Mouse (Mus musculus) megakaryocyte, adult 5-6 weeks (primary cell): Measurements from ENCODE around the gene Rem2. TPM values are rescaled to one million over a fixed set of nuclear protein-coding genes. Genes with fewer than 3 reads are reported as not detected.

Experiments
- ATAC-seq: 2 replicates; pipeline ENCODE4 v1.8.0; 2016; ENCODE audit warnings: mild to moderate bottlenecking, inconsistent platforms; ENCODE audit not compliant: poor library complexity, severe bottlenecking
- total RNA-seq, 2 experiments: library from RNA; stranded (forward) in 1 of 2; stranded (reverse) in 1 of 2; fragments of 153-499, 151-499 nt in 1 of 2; fragments of 221-1000, 200-1000 nt in 1 of 2; gene quantifications; 2 replicates each; pipeline versions ENCODE4 v1.2.3 to v1.2.4; 2015 to 2017

Gene Rem2
- total RNA-seq, 2 experiments from 2014 or later: not detected

DNA sequence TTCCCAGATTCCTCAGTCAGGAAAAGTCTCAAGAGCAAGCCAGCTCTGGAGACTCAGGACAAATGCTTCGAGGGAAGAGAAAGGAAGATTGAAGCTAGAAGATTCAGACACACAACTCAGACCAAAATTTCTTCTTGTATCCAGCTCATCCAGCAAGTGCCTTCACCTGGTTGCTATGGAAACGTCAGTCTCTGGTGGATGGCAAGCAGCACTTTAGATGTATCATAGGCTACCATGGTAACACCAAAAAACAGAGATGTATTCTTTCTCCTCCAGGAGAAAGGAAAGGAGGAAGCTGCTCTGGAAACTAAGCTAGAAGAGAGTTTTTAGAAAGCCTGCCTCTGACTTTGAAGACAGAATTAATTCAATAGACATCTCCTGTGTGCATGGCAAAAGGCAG is 11.8 kb downstream of the Rem2 start:
- ATAC-seq: no peak

DNA sequence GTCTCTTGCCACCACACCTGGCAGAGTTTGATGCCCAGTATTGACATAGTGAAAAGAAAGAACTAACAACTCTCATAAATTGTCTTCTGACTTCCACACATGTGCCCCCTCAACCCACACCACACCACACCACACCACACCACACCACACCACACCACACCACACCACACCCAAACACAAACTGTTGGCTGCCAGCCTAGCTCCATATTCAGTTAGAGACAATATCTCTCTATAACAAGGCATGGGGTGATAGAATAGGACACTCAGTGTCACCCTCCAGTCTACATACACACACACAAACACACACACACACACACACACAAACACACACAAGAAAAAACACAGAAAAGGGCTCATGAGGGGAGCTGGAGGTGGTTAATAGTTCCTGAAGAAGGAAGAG is 12.4 kb downstream of the Rem2 start:
- ATAC-seq: no peak

DNA sequence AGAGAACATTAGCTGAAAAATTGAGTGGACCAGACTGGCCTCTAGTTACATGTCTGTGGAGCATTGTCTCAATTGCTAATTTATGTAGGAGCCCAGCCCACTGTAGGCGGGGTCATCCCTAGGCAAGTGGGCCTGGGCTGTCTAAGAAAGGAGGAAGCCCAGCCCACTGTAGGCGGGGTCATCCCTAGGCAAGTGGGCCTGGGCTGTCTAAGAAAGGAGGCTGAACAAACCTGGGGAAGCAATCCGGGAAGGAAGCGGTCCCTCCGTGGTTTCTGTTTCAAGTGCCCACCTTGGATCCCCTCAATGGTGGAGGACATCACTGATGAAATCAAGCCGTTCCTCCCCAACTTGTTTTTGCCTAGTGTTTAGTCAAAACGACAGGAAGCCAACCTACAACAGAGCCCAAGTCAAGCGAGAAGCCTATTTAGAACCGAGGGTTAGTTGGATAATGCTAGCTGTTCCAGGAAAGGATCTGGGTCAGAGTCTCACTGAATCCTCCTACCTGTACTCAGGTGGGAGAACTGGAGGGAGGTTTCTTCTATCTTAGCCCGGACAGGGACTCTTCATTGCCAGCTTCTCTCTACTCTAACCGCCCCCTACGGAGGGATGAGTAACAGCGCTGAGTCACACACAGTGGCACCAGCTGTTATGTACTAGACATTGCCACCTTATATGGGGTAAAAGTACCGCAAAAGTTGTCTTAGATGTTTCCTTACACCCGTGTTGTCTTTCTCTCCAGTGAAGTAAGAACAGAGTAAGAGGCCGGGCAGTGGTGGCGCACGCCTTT is 16.6 kb downstream of the Rem2 start:
- ATAC-seq: peak; percentile 78

DNA sequence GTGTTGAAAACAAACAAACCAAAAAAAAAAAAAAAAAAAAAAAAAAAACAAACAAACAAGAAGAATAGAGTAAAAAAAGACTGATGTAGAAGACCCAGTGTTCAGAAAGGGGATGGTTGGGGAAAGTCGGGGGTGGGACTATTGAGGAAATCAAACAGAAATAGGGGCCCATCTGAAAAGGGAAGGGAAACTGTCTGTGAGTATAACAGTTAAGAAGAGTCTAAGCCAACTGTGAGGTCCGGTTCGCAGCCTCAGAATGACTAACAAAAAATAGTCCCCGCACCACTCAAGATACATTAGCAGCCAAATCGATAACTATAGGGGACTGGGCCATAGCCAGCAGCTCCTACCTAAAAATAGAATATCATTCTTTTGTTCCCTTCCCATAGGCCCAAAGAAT is 17.3 kb downstream of the Rem2 start:
- ATAC-seq: peak; percentile 33; the same call in 1 of the 2 replicates

DNA sequence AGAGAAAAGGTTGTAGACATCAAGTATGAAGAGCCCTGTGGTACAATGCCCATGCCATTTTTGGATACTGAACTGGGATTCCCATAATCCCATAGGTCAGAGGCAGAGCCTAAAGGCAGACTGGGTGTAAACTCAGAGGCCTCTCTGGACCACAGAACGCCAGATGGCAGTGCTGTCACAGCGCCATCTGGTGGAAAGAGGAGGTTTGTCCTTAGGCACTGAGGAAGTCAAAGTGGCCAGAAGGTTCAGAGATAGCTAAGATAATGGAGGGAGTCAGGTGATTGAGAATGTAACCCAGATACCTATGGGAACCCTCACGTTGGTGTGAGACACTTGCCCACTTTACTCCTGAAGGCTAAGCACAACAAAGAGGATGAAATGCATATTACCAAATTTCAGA is 18.3 kb downstream of the Rem2 start:
- peak; percentile 89 for ATAC-seq

DNA sequence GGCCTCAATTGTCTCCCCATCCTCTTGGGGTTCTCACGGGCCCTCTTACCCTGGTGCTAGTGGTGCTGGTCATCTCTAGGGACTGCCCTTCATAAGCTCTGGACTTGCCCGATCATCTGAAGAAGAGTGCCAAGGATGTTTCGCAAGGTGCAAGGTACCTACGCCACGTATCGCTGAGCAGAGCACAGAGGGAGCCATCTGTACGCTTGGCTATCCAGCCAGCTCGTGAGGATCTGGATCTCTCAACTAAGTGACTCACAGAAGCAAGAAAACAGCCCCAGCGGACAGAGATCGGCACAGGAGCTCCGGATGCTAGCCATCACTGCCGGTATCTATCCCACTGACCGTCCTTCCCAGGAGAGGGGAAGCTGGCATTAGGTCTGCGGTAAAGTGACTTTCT is 20.8 kb downstream of the Rem2 start:
- ATAC-seq: no peak

DNA sequence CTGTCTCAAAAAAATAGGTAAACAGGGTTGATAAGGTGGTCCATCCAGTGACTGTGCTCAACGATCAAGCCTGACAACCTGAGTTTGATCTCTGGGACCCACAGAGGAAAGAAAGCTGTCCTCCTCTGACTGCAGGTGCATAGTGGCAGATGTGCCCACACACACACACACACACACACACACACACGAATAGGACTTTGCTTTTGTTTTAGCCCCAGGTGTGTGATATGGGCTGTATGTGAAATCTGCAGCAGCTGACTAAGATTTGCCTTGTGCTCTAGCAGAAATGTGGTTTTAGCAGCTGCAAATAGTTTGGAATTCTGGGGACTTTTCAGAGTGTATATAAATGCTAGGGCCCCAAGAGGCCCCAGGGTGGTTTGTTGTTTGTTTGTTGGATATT is 23.4 kb downstream of the Rem2 start:
- ATAC-seq: no peak

DNA sequence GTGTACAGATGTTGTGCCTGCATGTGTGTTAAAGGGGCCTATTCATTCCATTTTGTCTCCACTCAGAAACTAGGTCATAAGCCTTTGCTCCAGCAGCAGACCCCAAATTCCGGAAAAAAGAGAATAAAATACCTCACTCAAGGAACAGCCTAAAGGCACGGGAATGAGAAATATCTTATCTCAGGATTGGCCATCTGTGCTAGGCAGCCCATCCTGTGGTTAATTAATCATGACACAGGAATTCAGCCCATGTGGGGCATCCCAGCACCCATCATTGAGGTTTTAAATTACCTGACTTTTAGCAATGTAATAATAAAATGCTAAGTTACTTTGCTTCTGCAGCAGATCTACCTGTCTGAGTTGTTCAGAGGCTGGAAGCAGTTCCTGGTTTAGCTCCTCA is 25.5 kb downstream of the Rem2 start:
- no peak for ATAC-seq

DNA sequence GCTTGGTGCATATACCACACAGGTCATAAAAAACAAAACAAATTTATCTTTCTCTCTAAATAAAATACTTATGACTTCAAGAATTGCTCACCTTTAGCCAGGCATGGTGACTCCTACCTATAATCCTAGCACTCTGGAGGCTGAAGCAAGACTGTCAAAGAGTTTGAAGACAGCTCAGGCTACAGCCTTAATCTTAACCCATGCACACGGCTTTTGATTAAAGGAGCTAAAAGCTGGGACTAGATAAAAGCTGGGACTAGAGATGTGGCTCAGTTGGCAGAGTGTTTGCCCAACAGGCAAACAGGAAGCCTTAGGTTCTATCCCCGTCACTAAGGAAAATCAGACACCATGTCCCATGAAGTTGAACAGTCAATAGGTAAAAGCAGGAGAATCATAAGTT is 27.2 kb downstream of the Rem2 start:
- ATAC-seq: no peak

DNA sequence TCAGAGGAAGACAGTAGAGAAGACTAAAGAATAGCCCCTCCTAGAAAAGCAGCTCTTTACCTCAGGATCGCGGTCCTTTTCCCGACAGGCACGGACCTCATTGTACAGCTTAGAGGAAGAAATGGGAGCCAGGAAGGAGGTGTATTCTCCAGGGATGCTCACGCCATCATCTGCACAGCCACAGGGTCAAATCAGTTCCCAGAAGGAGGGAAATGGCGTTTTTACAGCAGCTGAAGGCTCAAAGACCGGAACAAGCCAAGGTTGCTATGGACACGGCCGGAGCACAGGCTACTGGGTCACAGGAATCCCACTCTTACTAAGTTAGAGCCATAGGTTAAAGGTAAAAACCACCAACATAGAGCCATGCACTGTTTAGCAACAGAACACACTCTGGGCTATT is 33.9 kb downstream of the Rem2 start:
- no peak for ATAC-seq

DNA sequence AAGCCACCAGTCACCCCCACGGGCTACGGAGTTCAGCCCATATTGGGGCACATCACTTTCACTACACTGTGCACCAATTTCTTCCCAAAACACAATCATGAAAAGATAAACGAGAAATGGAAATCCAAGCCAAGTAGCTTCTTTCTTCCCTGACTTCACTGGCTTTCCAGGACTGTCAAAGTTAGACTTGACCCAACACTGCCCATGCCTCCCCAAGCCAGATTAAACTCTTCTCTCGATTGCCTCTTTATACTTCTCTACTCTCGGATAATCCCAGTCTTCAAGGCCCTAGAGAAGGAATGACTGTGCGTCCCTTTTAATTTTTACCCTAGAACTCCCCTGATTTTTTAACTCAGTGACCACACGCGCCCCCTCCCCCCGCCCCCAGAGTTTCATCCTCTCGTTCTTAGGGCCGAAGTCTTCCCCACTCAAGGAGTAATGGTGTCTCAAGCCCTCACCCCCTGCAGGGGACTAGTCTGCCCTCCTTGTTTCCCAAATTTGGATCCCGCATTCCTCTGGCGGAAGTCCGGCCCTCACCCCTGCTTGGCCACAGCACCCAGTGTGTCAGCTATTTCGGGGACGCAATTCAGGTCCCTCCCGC is 40.9 kb downstream of the Rem2 start:
- ATAC-seq: no peak

DNA sequence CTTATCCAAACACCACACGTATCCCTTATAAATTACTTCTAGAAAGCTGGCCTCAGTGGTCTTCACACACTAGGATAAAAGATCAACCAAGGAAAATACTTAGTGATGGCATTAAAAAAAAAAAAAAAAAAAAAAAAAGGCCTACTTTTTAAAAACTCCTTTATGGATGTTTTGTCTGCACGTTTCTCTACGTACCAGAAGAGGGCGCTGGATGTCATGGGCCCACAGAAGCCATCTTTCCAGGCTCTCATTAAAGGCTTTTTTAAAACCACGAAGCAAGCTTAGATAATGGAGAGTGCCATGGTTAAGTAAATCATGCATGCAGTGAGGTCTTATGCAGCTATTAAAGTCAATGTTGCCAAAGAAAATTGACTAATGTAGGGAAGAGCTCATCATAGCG is 47.7 kb downstream of the Rem2 start:
- ATAC-seq: no peak

DNA sequence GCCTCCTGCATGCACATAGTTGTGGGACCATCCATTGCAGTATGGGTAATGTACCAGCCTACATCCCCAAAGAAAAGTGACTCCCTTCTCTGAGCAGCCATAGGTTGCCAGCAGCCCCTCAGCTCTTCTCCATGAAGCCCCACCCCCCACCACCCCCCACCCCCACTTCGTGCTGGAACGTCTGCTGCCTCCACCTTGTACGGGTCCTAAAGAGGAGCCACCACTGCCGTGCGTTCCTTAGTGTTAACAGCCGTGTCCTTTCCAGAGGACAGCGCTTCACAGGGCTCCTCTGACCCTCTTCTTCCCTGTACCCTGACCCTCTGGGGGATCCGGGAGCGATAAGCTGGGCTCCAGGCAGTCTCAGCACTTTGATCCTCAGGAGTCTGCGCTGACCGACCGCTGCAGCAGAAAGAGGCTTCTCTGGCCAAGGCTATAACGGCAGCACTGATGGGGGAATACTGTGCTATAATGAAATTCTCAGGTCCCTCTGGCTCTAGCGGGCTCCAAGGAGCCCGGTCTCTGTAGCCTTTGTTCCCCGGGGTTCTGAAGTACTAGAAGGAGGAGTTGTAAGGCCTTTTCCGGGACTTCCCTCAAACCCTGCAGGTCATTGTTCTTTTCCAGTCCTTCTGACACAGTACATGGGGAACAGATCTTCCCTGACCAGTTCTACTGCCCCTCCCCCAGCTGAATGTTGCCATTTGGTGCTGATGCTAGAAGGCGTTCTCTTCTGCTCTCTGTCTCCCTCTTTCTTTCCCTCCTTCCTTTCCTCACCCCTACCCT is 51.5 kb downstream of the Rem2 start:
- ATAC-seq: no peak

DNA sequence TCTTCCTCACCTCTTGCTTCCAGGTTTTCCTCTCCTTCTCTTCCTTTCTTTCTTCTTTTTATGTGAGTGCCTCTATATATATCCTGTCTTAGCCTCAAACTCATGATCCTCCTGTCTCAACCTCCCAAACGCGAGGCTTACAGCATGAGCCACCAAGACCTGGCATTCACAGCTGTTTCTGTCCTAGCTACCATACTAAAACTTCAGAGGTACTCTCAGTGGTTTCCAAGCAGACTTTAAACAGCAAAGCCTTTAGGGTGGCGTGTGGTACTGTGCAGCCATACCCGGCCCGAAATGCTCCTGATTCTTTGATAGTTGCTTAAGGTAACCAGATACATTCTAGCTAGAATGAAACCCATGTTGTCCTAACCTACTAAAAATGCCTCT is 52.1 kb downstream of the Rem2 start:
- no peak for ATAC-seq

DNA sequence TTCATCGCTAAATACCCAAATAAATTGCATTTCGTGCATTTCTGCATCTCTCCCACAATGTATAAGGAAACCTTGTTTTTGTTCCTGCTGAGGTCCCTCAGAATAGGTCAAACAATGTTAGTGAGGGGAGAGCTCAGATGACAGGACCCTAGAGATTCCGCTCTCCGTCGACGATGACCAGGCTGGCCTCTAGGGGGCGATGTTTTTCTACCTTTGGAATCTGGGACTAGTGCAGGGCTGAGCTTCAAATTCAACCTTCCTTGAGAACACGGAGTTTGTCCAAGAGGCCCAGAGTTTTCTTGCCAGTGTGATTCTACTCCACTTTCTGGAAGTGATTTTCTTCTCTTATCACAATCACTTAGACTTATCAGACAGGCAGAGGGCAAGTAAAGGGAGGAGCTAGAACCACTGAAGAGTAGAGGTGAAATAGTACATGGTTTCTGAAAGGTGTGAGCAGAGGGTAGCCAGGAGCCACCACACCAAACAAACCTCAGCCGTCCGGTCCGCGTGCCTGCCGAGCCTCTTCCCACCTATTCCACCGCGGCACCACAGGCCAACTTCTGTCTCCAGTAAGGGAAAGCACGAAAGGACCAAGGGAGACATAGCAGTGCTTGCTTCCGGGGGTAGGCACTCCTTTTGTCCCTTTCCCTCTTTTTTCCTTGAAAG is 52.7 kb downstream of the Rem2 start:
- ATAC-seq: peak; percentile 85

Other genes with a start within 250 kb of the Rem2 start
- gene Dad1, start 222.0 kb upstream of the Rem2 start, total RNA-seq (2015): 136 and 154 TPM in 2 replicates
- 84.1 and 86.7 TPM in 2 replicates for gene Dad1, start 222.0 kb upstream of the Rem2 start, total RNA-seq (2017)
- gene Abhd4, start 221.9 kb upstream of the Rem2 start, total RNA-seq (2015): 11.0 and 13.9 TPM in 2 replicates
- 10.0 and 16.5 TPM in 2 replicates for gene Abhd4, start 221.9 kb upstream of the Rem2 start, total RNA-seq (2017)
- gene Olfr49, start 191.2 kb upstream of the Rem2 start, total RNA-seq (2015): not detected in 2 replicates
- gene Olfr49, start 191.2 kb upstream of the Rem2 start, total RNA-seq (2017): 0.11 TPM in 1 of 2 replicates, not detected in the other
- 43.0 and 47.8 TPM in 2 replicates for gene Oxa1l, start 115.3 kb upstream of the Rem2 start, total RNA-seq (2015)
- gene Oxa1l, start 115.3 kb upstream of the Rem2 start, total RNA-seq (2017): 31.5 and 32.2 TPM in 2 replicates
- gene Slc7a7, start 58.3 kb upstream of the Rem2 start, total RNA-seq (2015): 13.1 and 19.3 TPM in 2 replicates
- 15.9 and 16.7 TPM in 2 replicates for gene Slc7a7, start 58.3 kb upstream of the Rem2 start, total RNA-seq (2017)
- gene Mrpl52, start 49.2 kb upstream of the Rem2 start, total RNA-seq (2015): 129 and 145 TPM in 2 replicates
- 71.4 and 81.6 TPM in 2 replicates for gene Mrpl52, start 49.2 kb upstream of the Rem2 start, total RNA-seq (2017)
- 0.66 and 1.1 TPM in 2 replicates for gene Mmp14, start 44.5 kb upstream of the Rem2 start, total RNA-seq (2015)
- gene Mmp14, start 44.5 kb upstream of the Rem2 start, total RNA-seq (2017): 0.61 TPM in 1 of 2 replicates, not detected in the other
- gene Lrp10, start 12.0 kb upstream of the Rem2 start, total RNA-seq (2015): 29.9 and 31.2 TPM in 2 replicates
- 46.9 and 51.7 TPM in 2 replicates for gene Lrp10, start 12.0 kb upstream of the Rem2 start, total RNA-seq (2017)
- 14.7 and 26.0 TPM in 2 replicates for gene Prmt5, start 41.4 kb downstream of the Rem2 start, total RNA-seq (2015)
- gene Prmt5, start 41.4 kb downstream of the Rem2 start, total RNA-seq (2017): 15.3 and 22.6 TPM in 2 replicates
- 43.9 and 48.7 TPM in 2 replicates for gene Haus4, start 78.5 kb downstream of the Rem2 start, total RNA-seq (2015)
- 50.6 and 51.6 TPM in 2 replicates for gene Haus4, start 78.5 kb downstream of the Rem2 start, total RNA-seq (2017)
- 0.11 and 0.54 TPM in 2 replicates for gene Ajuba, start 101.5 kb downstream of the Rem2 start, total RNA-seq (2015)
- gene Ajuba, start 101.5 kb downstream of the Rem2 start, total RNA-seq (2017): 0.57 and 0.73 TPM in 2 replicates
- 4.3 and 4.8 TPM in 2 replicates for gene 4931414P19Rik, start 129.9 kb downstream of the Rem2 start, total RNA-seq (2015)
- gene 4931414P19Rik, start 129.9 kb downstream of the Rem2 start, total RNA-seq (2017): 4.1 and 4.9 TPM in 2 replicates
- 133 and 145 TPM in 2 replicates for gene Psmb5, start 141.9 kb downstream of the Rem2 start, total RNA-seq (2015)
- 41.4 and 51.1 TPM in 2 replicates for gene Psmb5, start 141.9 kb downstream of the Rem2 start, total RNA-seq (2017)
- not detected in 2 replicates for gene Psmb11, start 145.3 kb downstream of the Rem2 start, total RNA-seq (2015)
- not detected in 2 replicates for gene Psmb11, start 145.3 kb downstream of the Rem2 start, total RNA-seq (2017)
- gene Gm17606, start 164.9 kb downstream of the Rem2 start, total RNA-seq (2015): not detected in 2 replicates
- not detected in 2 replicates for gene Gm17606, start 164.9 kb downstream of the Rem2 start, total RNA-seq (2017)
- gene Cdh24, start 165.3 kb downstream of the Rem2 start, total RNA-seq (2015): 0.27 and 0.78 TPM in 2 replicates
- 0.51 and 0.57 TPM in 2 replicates for gene Cdh24, start 165.3 kb downstream of the Rem2 start, total RNA-seq (2017)
- 57.9 and 59.1 TPM in 2 replicates for gene 1700123O20Rik, start 210.1 kb downstream of the Rem2 start, total RNA-seq (2015)
- gene 1700123O20Rik, start 210.1 kb downstream of the Rem2 start, total RNA-seq (2017): 34.3 and 34.8 TPM in 2 replicates
- gene Acin1, start 210.8 kb downstream of the Rem2 start, total RNA-seq (2015): 99.7 and 131 TPM in 2 replicates
- 173 and 223 TPM in 2 replicates for gene Acin1, start 210.8 kb downstream of the Rem2 start, total RNA-seq (2017)
- gene Gm29776, start 222.7 kb downstream of the Rem2 start, total RNA-seq (2015): 0.25 and 0.46 TPM in 2 replicates
- gene Gm29776, start 222.7 kb downstream of the Rem2 start, total RNA-seq (2017): not detected in 2 replicates
- 24.4 and 26.0 TPM in 2 replicates for gene Cebpe, start 236.1 kb downstream of the Rem2 start, total RNA-seq (2015)
- gene Cebpe, start 236.1 kb downstream of the Rem2 start, total RNA-seq (2017): 41.9 and 52.8 TPM in 2 replicates